Mouse (Mus musculus) heart, postnatal 36 days (tissue): ENCODE results near the gene Zfp617. TPM values are rescaled to one million over a fixed set of nuclear protein-coding genes. Genes with fewer than 3 reads are reported as not detected.
A peak's percentile ranks its signal among the peaks of the same experiment; 100 is the strongest.
"Not testable (repeated sequence)": the region's sequence is repeated elsewhere in the genome, so short reads cannot be mapped to it uniquely, and the experiment has no call there.

Source experiments
- DNase-seq, 2 experiments: peaks; one replicate each; pipeline ENCODE4 v3.0.0; 2021 to 2022
- intact Hi-C: fragments of 180-260 bp; cut with DNase I; formaldehyde crosslinking; loops from one replicate; pipeline ENCODE4 v1.15.1; 2025
- total RNA-seq, 2 experiments: library from RNA; stranded (reverse); gene quantifications; 2 replicates each; pipeline ENCODE4 v1.2.3; 2021

The Zfp617 gene
- total RNA-seq, 2 experiments from 2014 or later: 25.1 to 25.2 TPM

DNA sequence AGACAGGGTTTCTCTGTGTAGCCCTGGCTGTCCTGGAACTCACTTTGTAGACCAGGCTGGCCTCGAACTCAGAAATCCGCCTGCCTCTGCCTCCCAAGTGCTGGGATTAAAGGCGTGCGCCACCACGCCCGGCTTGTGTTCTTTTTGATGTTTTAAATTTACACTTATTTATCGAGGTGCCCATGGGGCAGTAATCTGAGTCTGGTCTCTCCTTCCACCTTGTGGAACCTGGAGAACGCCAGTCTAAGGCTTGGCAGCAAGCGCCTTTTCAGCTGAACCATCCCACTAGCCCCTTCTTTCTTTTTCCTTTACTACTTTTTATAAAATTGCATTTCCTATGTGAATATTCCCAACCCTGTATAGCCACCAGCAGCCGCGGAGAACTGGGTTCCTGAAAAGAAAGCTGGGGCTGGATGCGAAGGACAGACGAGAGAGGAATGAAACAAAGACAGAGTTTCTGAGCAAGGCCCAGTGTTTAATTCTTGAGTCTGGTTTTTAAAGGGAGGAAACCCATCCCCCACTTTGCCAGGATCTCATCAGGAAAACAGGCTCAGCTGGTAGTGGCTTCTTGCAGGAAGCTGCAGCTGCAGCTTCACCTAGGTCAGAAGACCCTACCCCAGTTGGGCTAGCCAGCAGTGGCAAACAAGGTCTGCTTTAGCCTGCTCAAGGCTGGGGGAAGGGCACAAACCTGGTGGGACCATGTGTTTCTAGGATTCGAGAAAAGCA is 43.2 kb downstream of the Zfp617 start:
- intact Hi-C loops: no loop called here
- peak; percentile 11 to 16 for DNase-seq

DNA sequence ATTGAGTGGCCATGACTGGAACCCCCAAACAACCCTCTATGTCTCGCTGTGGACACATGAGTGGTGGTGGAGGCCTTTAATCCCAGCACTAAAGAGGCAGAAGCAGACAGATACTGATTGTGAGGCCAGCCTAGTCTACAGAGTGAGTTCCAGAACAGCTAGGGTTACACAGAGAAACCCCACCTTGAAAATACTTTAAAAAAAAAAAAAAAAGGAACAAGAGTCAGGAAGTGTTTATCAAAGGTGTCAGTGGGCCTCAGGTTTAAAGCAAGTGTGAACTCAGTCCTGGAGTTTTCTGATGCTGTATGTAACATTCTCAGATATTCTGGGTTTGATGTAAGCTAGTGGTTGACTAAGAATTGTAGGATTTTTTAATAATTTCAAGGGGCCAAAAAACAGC is 44.1 kb downstream of the Zfp617 start:
- no peak for DNase-seq
- intact Hi-C loops: no loop called here

GRCm38 (mm10) chr8:71952961-71953700 is 44.7 kb downstream of the Zfp617 start:
- intact Hi-C loops, DNase-seq: not testable (repeated sequence)

- no peak for DNase-seq
- intact Hi-C loops: no loop called here
Measured at GRCm38 (mm10) chr8:71954666-71955065, 46.2 kb downstream of the Zfp617 start.

DNA sequence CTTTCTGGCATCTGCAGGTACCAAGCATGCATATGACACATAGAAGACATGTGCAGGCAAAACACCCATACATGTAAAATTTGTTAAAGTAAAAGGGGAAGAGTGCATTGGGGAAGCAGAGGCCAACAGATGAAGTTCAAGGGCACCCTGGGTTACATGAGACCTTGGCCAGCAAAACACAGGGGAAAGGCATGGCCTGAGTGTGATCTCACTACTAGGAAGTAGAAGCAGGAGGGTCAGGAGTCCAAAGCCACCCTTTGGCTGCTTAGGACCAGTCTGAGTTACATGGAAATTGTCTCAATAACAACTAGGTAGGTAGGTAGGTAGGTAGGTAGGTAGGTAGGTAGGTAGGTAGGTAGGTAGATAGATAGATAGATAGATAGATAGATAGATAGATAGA is 52.0 kb downstream of the Zfp617 start:
- no peak for DNase-seq
- intact Hi-C loops: no loop called here

GRCm38 (mm10) chr8:71961796-71962195 is 53.4 kb downstream of the Zfp617 start:
- intact Hi-C loops: no loop called here

GRCm38 (mm10) chr8:71964051-71964450 is 55.6 kb downstream of the Zfp617 start:
- DNase-seq: no peak
- intact Hi-C loops: no loop called here

More at GRCm38 (mm10) chr8:71961796-71962195, 53.4 kb downstream of the Zfp617 start:
- DNase-seq: no peak

GRCm38 (mm10) chr8:71965166-71965565 is 56.7 kb downstream of the Zfp617 start:
- intact Hi-C loops: no loop called here

GRCm38 (mm10) chr8:71966411-71966810 is 58.0 kb downstream of the Zfp617 start:
- intact Hi-C loops: no loop called here
- DNase-seq: no peak

More at GRCm38 (mm10) chr8:71965166-71965565, 56.7 kb downstream of the Zfp617 start:
- no peak for DNase-seq

DNA sequence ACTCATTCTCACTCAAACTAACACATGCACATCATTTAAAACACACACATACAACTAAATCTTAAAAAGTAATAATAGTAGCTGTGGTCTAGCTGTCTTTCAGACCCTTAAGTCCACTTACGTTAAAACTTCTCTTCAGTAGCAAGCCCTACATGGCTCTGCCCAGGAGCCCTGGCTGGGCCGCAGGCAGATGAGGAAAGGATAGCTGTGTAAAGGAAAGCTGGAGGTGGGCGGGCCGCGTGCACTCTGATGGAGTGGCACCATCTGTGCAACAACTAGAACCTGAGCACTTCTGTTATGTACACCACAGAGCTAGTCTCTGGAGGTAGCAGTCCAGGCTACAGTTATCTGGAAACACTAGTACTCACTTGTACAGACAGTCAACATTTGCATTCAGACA is 58.8 kb downstream of the Zfp617 start:
- intact Hi-C loops: no loop called here
- no peak for DNase-seq

DNA sequence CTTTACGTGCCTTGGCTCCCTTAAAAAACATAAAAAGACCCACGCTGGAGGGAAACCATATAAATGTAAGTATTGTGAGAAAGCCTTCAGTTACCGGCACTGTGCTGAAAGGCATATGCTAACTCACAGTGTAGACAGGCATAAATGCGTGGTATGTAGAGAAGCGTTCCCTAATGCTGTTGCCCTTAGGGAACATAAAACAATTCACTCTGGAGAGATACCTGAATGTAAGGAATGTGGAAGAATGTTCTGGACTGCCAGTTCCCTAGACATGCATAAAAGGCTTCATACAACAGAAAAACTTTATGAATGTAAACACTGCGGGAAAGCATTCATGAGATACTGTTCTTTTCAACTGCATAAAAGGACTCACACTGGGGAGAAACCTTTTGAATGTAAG is 59.7 kb downstream of the Zfp617 start:
- intact Hi-C loops: no loop called here
- DNase-seq: no peak

GRCm38 (mm10) chr8:71968636-71969035 is 60.2 kb downstream of the Zfp617 start:
- DNase-seq: no peak
- intact Hi-C loops: no loop called here

DNA sequence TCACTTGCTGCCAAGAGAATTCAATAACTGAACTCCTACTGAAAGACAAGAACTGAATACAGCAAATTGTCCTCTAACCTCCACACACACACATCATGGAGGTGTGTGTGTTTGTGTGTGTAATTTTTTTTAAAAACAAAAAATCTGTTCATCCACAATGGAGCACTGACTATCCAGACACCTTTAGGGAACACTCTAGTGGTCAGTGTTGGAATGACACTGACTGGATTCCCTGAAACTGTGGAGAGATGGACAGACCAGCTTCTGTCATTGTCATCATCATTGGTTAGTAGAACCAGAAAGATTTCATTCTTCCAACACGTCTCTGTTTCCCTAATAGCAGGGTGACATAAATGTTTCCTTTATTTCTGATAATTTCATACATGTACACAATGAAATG is 63.5 kb downstream of the Zfp617 start:
- peak in 1 of 2 experiments; percentile 12 for DNase-seq
- intact Hi-C loops: loop anchor here (2.0 kb wide), 1 partner anchor 63 kb away; the partner anchor contains the start of genes Zfp617 and Zfp882

DNA sequence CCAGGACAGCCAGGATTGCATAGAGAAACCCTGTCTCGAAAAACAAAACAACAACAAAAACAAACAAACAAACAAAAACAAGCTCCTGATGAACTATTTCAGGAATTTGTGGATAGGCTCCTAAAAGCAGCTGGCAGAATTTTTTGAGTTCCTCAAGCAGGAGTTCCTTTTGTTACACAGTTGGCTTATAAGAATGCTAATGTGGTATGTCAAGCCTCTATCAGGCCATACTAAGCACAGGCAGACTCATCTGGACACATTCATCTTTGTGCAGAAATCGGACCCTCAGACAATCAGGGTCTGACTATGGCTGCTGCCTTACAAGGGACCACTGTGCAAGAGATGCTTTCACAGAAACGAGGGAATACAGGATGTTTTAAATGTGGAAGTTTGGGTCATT is 65.8 kb downstream of the Zfp617 start:
- no peak for DNase-seq
- intact Hi-C loops: no loop called here

DNA sequence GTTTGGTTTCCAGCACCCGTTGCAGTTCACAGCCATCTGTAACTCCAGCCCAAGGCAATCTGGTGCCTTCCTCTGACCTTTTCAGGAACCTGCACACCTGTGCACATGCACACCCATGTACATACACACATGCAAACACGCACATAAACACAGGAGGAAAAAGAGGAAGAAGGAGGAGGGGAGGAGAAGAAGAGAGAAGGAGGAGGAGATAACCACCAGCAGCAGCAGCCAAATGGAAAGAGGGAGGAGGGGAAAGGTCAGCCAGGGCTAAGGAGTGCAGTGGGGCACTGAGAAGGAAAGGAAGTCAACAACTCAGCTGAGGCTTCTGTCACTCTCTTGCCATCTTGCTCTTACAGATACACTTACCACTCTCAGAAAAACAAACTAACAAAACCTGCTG is 72.6 kb downstream of the Zfp617 start:
- no peak for DNase-seq
- intact Hi-C loops: no loop called here

DNA sequence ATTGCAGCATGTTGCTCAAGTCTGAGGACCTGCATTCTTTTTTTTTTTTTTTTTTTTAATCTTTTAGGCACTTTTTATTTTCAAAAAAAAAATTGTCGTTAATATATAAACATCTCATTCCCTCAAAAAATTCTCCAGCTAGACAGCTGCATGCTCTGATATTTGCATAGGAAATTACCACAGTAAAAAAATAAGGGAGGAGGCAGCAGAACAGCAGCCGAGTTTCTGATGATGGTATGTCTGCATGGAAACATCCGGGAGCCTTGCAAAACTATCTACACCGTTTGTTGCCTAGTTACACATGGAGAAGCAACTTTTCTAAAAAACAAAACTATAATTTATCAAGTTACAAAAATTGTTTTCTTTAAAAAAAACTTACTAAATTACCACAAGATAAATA is 73.0 kb downstream of the Zfp617 start:
- intact Hi-C loops: no loop called here
- no peak for DNase-seq

Other genes starting within 250 kb of the Zfp617 start
- under 1 TPM; 0.49 to 0.64 TPM for gene Unc13a, start 236.9 kb upstream of the Zfp617 start, total RNA-seq
- 1 to 10 TPM; 8.2 to 8.6 TPM for gene Jak3, start 232.3 kb upstream of the Zfp617 start, total RNA-seq
- 1 to 10 TPM; 3.8 to 4.7 TPM for gene Insl3, start 219.4 kb upstream of the Zfp617 start, total RNA-seq
- gene B3gnt3, start 206.8 kb upstream of the Zfp617 start, total RNA-seq: 1 to 10 TPM; 6.5 to 7.5 TPM
- 1 to 10 TPM in 1 of 2 experiments, under 1 TPM in 1; 0.56 to 1.2 TPM for gene Fcho1, start 182.9 kb upstream of the Zfp617 start, total RNA-seq
- gene Zfp709, start 26.6 kb upstream of the Zfp617 start, total RNA-seq: 1 to 10 TPM; 6.2 to 6.9 TPM
- gene Zfp882, start within 50 bp of the Zfp617 start, total RNA-seq: 1 to 10 TPM; 2.4 to 5.5 TPM
- 1 to 10 TPM; 7.0 TPM for gene Zfp961, start 42.4 kb downstream of the Zfp617 start, total RNA-seq
- 1 to 10 TPM in 1 of 2 experiments, under 1 TPM in 1; 0.67 to 1.6 TPM for gene Cyp4f18, start 101.0 kb downstream of the Zfp617 start, total RNA-seq
- not detected for gene Olfr372, start 132.6 kb downstream of the Zfp617 start, total RNA-seq
- not detected for gene Olfr373, start 174.5 kb downstream of the Zfp617 start, total RNA-seq
- not detected for gene Olfr374, start 198.4 kb downstream of the Zfp617 start, total RNA-seq
- gene Tpm4, start 226.3 kb downstream of the Zfp617 start, total RNA-seq: 10 to 100 TPM; 86.3 to 97.2 TPM